Mouse (Mus musculus): Measurements from ENCODE around the gene Usp34. TPM values are rescaled to one million over a fixed set of nuclear protein-coding genes. Genes with fewer than 3 reads are reported as not detected.
A peak's percentile ranks its signal among the peaks of the same experiment; 100 is the strongest.
"Not testable (repeated sequence)": the region's sequence is repeated elsewhere in the genome, so short reads cannot be mapped to it uniquely, and the experiment has no call there.

The Usp34 gene
- polyA plus RNA-seq, 1 experiment from 2014 or later, result 46.2 TPM

DNA sequence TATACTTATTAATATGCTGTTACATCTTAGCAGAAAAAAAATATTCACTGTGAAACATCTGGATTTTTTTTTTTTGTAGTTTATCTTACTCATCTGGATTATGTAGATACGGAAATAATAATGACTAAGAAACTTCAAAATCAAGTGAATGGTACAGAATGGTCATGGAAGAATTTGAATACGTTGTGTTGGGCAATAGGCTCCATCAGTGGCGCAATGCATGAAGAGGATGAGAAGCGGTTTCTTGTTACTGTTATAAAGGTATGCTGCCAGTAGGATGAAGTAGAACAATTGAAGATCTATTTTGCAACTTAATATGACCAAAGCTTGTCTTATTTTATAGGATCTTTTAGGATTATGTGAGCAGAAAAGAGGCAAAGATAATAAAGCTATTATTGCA, 22.2 kb upstream of the Usp34 start:
- Histone ChIP-seq H3K9ac (replicated peaks; ENCODE audit: low read depth, low read length) (no peak overlapping the region), H3K36me3 (ENCODE audit: control insufficient read depth, insufficient read depth, low read length) (peaks cover 89% of the 10 kb centered on the region), H3K27me3 (ENCODE audit: control insufficient read depth, insufficient read depth, low read length) (no peaks in the 10 kb centered on the region), H3K4me3 (ENCODE audit: low read depth, low read length) (no peak overlapping the region), H3K9me3 (ENCODE audit: control insufficient read depth, low read depth, low read length) (no peaks in the 10 kb centered on the region), H3K27ac (ENCODE audit: low read length) (no peak overlapping the region), H3K4me2 (replicated peaks; ENCODE audit: low read depth, low read length) (no peak overlapping the region), H3K4me1 (ENCODE audit: control insufficient read depth, insufficient read depth, low read length) (no peaks in the 10 kb centered on the region)
- ATAC-seq (ENCODE audit: insufficient number of reproducible peaks, insufficient read depth, low FRiP score, low read depth), result no peak
- WGBS, result 94% methylated on average over 4 of the region's 4 CpGs

GRCm38 (mm10) chr11:23288866-23289265, 17.8 kb upstream of the Usp34 start:
- peaks cover 87% of the 10 kb centered on the region for H3K36me3 ChIP-seq (ENCODE audit: control insufficient read depth, insufficient read depth, low read length)

DNA sequence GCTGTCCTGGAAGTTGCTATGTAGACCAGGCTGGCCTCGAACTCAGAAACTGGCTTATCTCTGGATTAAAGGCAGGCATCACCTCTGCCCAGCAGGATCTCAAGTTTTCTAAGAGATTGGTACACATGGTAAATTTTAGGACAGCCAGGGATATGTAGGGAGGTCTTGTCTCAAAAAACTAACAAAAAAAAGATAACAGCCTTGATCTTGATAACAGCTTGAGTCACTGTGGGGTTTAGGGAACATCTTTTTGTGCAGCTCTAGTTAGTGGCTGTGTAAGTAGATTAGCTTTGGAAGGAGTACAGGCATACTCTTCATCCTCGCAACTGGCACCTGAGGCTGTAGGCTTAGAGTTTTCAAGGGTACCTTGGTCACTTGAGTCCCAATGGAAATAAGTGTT, 9.3 kb upstream of the Usp34 start:
- ATAC-seq (ENCODE audit: insufficient number of reproducible peaks, insufficient read depth, low FRiP score, low read depth), result no peak
- Histone ChIP-seq H3K4me2 (replicated peaks; ENCODE audit: low read depth, low read length) (no peak overlapping the region), H3K4me3 (ENCODE audit: low read depth, low read length) (no peak overlapping the region), H3K27ac (ENCODE audit: low read length) (no peak overlapping the region), H3K27me3 (ENCODE audit: control insufficient read depth, insufficient read depth, low read length) (no peaks in the 10 kb centered on the region), H3K4me1 (ENCODE audit: control insufficient read depth, insufficient read depth, low read length) (no peaks in the 10 kb centered on the region), H3K36me3 (ENCODE audit: control insufficient read depth, insufficient read depth, low read length) (peaks cover 55% of the 10 kb centered on the region), H3K9ac (replicated peaks; ENCODE audit: low read depth, low read length) (no peak overlapping the region), H3K9me3 (ENCODE audit: control insufficient read depth, low read depth, low read length) (no peaks in the 10 kb centered on the region)
- WGBS, result 98% methylated on average over 2 of the region's 2 CpGs

More at GRCm38 (mm10) chr11:23288866-23289265, 17.8 kb upstream of the Usp34 start:
- not testable (repeated sequence) for H3K27me3 ChIP-seq (ENCODE audit: control insufficient read depth, insufficient read depth, low read length); H3K4me1 ChIP-seq (ENCODE audit: control insufficient read depth, insufficient read depth, low read length); ATAC-seq (ENCODE audit: insufficient number of reproducible peaks, insufficient read depth, low FRiP score, low read depth); H3K9me3 ChIP-seq (ENCODE audit: control insufficient read depth, low read depth, low read length); H3K4me2 ChIP-seq (replicated peaks; ENCODE audit: low read depth, low read length); H3K4me3 ChIP-seq (ENCODE audit: low read depth, low read length); H3K27ac ChIP-seq (ENCODE audit: low read length); H3K9ac ChIP-seq (replicated peaks; ENCODE audit: low read depth, low read length)
- WGBS, result 88% methylated on average over 4 of the region's 4 CpGs

- no peak overlapping the region for H3K9ac ChIP-seq (replicated peaks; ENCODE audit: low read depth, low read length)
- WGBS, result 87% methylated on average over 2 of the region's 2 CpGs
- no peak overlapping the region for H3K27ac ChIP-seq (ENCODE audit: low read length)
- H3K4me3 ChIP-seq (ENCODE audit: low read depth, low read length), result no peak overlapping the region
- peaks cover 46% of the 10 kb centered on the region for H3K36me3 ChIP-seq (ENCODE audit: control insufficient read depth, insufficient read depth, low read length)
- H3K4me1 ChIP-seq (ENCODE audit: control insufficient read depth, insufficient read depth, low read length), result no peaks in the 10 kb centered on the region
- no peaks in the 10 kb centered on the region for H3K27me3 ChIP-seq (ENCODE audit: control insufficient read depth, insufficient read depth, low read length)
- no peaks in the 10 kb centered on the region for H3K9me3 ChIP-seq (ENCODE audit: control insufficient read depth, low read depth, low read length)
- H3K4me2 ChIP-seq (replicated peaks; ENCODE audit: low read depth, low read length), result no peak overlapping the region
- ATAC-seq (ENCODE audit: insufficient number of reproducible peaks, insufficient read depth, low FRiP score, low read depth), result no peak
Observed at GRCm38 (mm10) chr11:23298301-23298700, 8.4 kb upstream of the Usp34 start.

GRCm38 (mm10) chr11:23299910-23300309, 6.8 kb upstream of the Usp34 start:
- ATAC-seq (ENCODE audit: insufficient number of reproducible peaks, insufficient read depth, low FRiP score, low read depth), result no peak
- 91% methylated on average over 1 of the region's 1 CpGs for WGBS
- H3K27me3 ChIP-seq (ENCODE audit: control insufficient read depth, insufficient read depth, low read length), result no peaks in the 10 kb centered on the region

GRCm38 (mm10) chr11:23303126-23303525, 3.6 kb upstream of the Usp34 start:
- WGBS, result 69% methylated on average over 1 of the region's 1 CpGs

More at GRCm38 (mm10) chr11:23299910-23300309, 6.8 kb upstream of the Usp34 start:
- Histone ChIP-seq H3K9me3 (ENCODE audit: control insufficient read depth, low read depth, low read length) (no peaks in the 10 kb centered on the region), H3K27ac (ENCODE audit: low read length) (no peak overlapping the region), H3K9ac (replicated peaks; ENCODE audit: low read depth, low read length) (no peak overlapping the region), H3K4me2 (replicated peaks; ENCODE audit: low read depth, low read length) (no peak overlapping the region), H3K4me3 (ENCODE audit: low read depth, low read length) (no peak overlapping the region), H3K36me3 (ENCODE audit: control insufficient read depth, insufficient read depth, low read length) (peaks cover 31% of the 10 kb centered on the region), H3K4me1 (ENCODE audit: control insufficient read depth, insufficient read depth, low read length) (no peaks in the 10 kb centered on the region)

GRCm38 (mm10) chr11:23305101-23305672, 1.5 kb upstream of the Usp34 start:
- H3K27me3 ChIP-seq (ENCODE audit: control insufficient read depth, insufficient read depth, low read length); H3K4me1 ChIP-seq (ENCODE audit: control insufficient read depth, insufficient read depth, low read length); H3K9me3 ChIP-seq (ENCODE audit: control insufficient read depth, low read depth, low read length); H3K9ac ChIP-seq (replicated peaks; ENCODE audit: low read depth, low read length); H3K36me3 ChIP-seq (ENCODE audit: control insufficient read depth, insufficient read depth, low read length); ATAC-seq (ENCODE audit: insufficient number of reproducible peaks, insufficient read depth, low FRiP score, low read depth): not testable (repeated sequence)
- Histone ChIP-seq H3K27ac (ENCODE audit: low read length) (peak overlapping the region; percentile 99), H3K4me2 (replicated peaks; ENCODE audit: low read depth, low read length) (peak overlapping the region; percentile 60), H3K4me3 (ENCODE audit: low read depth, low read length) (peak overlapping the region; percentile 80)
- WGBS, result 33% methylated on average over 10 of the region's 10 CpGs

More at GRCm38 (mm10) chr11:23303126-23303525, 3.6 kb upstream of the Usp34 start:
- Histone ChIP-seq H3K27ac (ENCODE audit: low read length) (no peak overlapping the region), H3K9me3 (ENCODE audit: control insufficient read depth, low read depth, low read length) (no peaks in the 10 kb centered on the region), H3K27me3 (ENCODE audit: control insufficient read depth, insufficient read depth, low read length) (no peaks in the 10 kb centered on the region), H3K4me3 (ENCODE audit: low read depth, low read length) (no peak overlapping the region), H3K36me3 (ENCODE audit: control insufficient read depth, insufficient read depth, low read length) (peaks cover 5% of the 10 kb centered on the region; the same call in 1 of the 2 replicates), H3K4me2 (replicated peaks; ENCODE audit: low read depth, low read length) (no peak overlapping the region), H3K9ac (replicated peaks; ENCODE audit: low read depth, low read length) (no peak overlapping the region), H3K4me1 (ENCODE audit: control insufficient read depth, insufficient read depth, low read length) (0 out of 2 replicates have a peak, but pooled peaks cover under 1% of the 10 kb centered on the region)
- no peak for ATAC-seq (ENCODE audit: insufficient number of reproducible peaks, insufficient read depth, low FRiP score, low read depth)

GRCm38 (mm10) chr11:23305673-23306608, 754 bp upstream of the Usp34 start:
- H3K4me2 ChIP-seq (replicated peaks; ENCODE audit: low read depth, low read length), result peak overlapping the region; percentile 60
- peaks cover 9% of the 10 kb centered on the region for H3K4me1 ChIP-seq (ENCODE audit: control insufficient read depth, insufficient read depth, low read length)
- H3K9me3 ChIP-seq (ENCODE audit: control insufficient read depth, low read depth, low read length), result no peaks in the 10 kb centered on the region
- H3K36me3 ChIP-seq (ENCODE audit: control insufficient read depth, insufficient read depth, low read length), result no peaks in the 10 kb centered on the region
- peak; percentile 97 for ATAC-seq (ENCODE audit: insufficient number of reproducible peaks, insufficient read depth, low FRiP score, low read depth)
- no peaks in the 10 kb centered on the region for H3K27me3 ChIP-seq (ENCODE audit: control insufficient read depth, insufficient read depth, low read length)
- H3K27ac ChIP-seq (ENCODE audit: low read length), result peak overlapping the region; percentile 99
- WGBS, result under 1% methylated on average over 46 of the region's 98 CpGs
- peak overlapping the region; percentile 80 for H3K4me3 ChIP-seq (ENCODE audit: low read depth, low read length)
- H3K9ac ChIP-seq (replicated peaks; ENCODE audit: low read depth, low read length), result peak overlapping the region; percentile 93
